32 mouse cellular contexts compared by ENCODE assay signal in genomic region chr3:80567514-80567913, GRCm38 (mm10).
DNase-seq lines count a peak whose midpoint lies in the region; ATAC-seq lines count a peak whose summit lies in the region.
"Had no signal": no experiment of that assay in that cellular context is flagged by ENCODE, and none has a peak within 500 bp of the region (broad histone marks: within the 10 kb centered on the region; RNA-seq: fewer than 3 reads in every experiment).

No protein-coding gene starts in this region.

- DNase-seq in frontal cortex, postnatal 14 days (ENCODE audit: low spot score in 2 of 2), result no peak
- peak; percentile 29 to 40 for DNase-seq in right cerebral cortex, postnatal 10 days (ENCODE audit: low spot score in 2 of 2)
- DNase-seq in right cerebral cortex, postnatal 25 days, result no peak
- DNase-seq in cerebellum, adult 18-20 months, result no peak
- DNase-seq: adrenal gland, adult 2 months; adrenal gland, postnatal 25 days; B cell, adult 2 months; cerebellum, adult 11 months; cerebellum, adult 8-10 months; cerebellum, postnatal 10 days; cerebellum, postnatal 36 days; embryo, embryonic 11 days; gastrocnemius, postnatal 10 days; gastrocnemius, postnatal 36 days; heart, adult 2 months; heart, postnatal 14 days; heart, postnatal 4 days; kidney, adult 18-20 months had no signal

- H3K36me3 ChIP-seq in forebrain, embryonic 15.5 days, result no peaks in the 10 kb centered on the region
- no peaks in the 10 kb centered on the region for H3K36me3 ChIP-seq in forebrain, embryonic 12.5 days (replicated peaks)
- H3K36me3 ChIP-seq: embryonic facial prominence, embryonic 10.5 days; embryonic facial prominence, embryonic 13.5 days; G1E; heart, embryonic 10.5 days; heart, embryonic 13.5 days had no signal

- H3K27ac ChIP-seq in forebrain, embryonic 15.5 days (replicated peaks), result no peak overlapping the region
- no peak overlapping the region for H3K27ac ChIP-seq in forebrain, embryonic 12.5 days
- H3K27ac ChIP-seq: embryonic facial prominence, embryonic 10.5 days; embryonic facial prominence, embryonic 13.5 days; heart, adult 2 months; heart, embryonic 10.5 days; heart, embryonic 13.5 days; hindbrain, embryonic 14.5 days; hindbrain, postnatal 0 days had no signal

- no peak overlapping the region for H3K4me3 ChIP-seq in forebrain, embryonic 15.5 days
- no peak overlapping the region for H3K4me3 ChIP-seq in forebrain, embryonic 12.5 days (replicated peaks)
- H3K4me3 ChIP-seq: embryonic facial prominence, embryonic 10.5 days; embryonic facial prominence, embryonic 13.5 days; erythroblast, embryonic 14.5 days; heart, adult 2 months; heart, embryonic 10.5 days; heart, embryonic 13.5 days had no signal

- H3K9ac ChIP-seq in forebrain, embryonic 15.5 days (replicated peaks), result no peak overlapping the region
- no peak overlapping the region for H3K9ac ChIP-seq in forebrain, embryonic 12.5 days
- H3K9ac ChIP-seq: embryonic facial prominence, embryonic 13.5 days; heart, embryonic 13.5 days; hindbrain, embryonic 14.5 days had no signal

- no peaks in the 10 kb centered on the region for H3K9me3 ChIP-seq in forebrain, embryonic 15.5 days
- no peaks in the 10 kb centered on the region for H3K9me3 ChIP-seq in forebrain, embryonic 12.5 days
- H3K9me3 ChIP-seq: embryonic facial prominence, embryonic 10.5 days; embryonic facial prominence, embryonic 13.5 days; G1E; heart, embryonic 10.5 days; heart, embryonic 13.5 days had no signal

- 0 out of 2 replicates have a peak, but pooled peaks cover 4% of the 10 kb centered on the region for H3K4me1 ChIP-seq in forebrain, embryonic 15.5 days
- H3K4me1 ChIP-seq in forebrain, embryonic 12.5 days, result no peaks in the 10 kb centered on the region
- H3K4me1 ChIP-seq: embryonic facial prominence, embryonic 10.5 days; embryonic facial prominence, embryonic 13.5 days; heart, embryonic 10.5 days; heart, embryonic 13.5 days had no signal

- no peaks in the 10 kb centered on the region for H3K27me3 ChIP-seq in forebrain, embryonic 15.5 days
- H3K27me3 ChIP-seq in forebrain, embryonic 12.5 days, result no peaks in the 10 kb centered on the region
- H3K27me3 ChIP-seq: CH12.LX; embryonic facial prominence, embryonic 13.5 days; heart, embryonic 13.5 days had no signal

- ATAC-seq in forebrain, embryonic 15.5 days (replicated peaks), result 0 out of 2 replicates have a peak, but pooled peaks have one; percentile 35
- ATAC-seq in forebrain, embryonic 12.5 days (ENCODE audit: low FRiP score), result no peak
- peak; percentile 82 for ATAC-seq in frontal cortex, adult (ENCODE audit: low TSS enrichment)
- ATAC-seq: hindbrain, postnatal 0 days; inflammation-experienced regulatory T-cells, adult 6 months; intestine, embryonic 16.5 days had no signal

- H3K4me2 ChIP-seq in forebrain, embryonic 15.5 days (replicated peaks), result no peak overlapping the region
- no peak overlapping the region for H3K4me2 ChIP-seq in forebrain, embryonic 12.5 days
- H3K4me2 ChIP-seq: embryonic facial prominence, embryonic 13.5 days; heart, embryonic 13.5 days; hindbrain, embryonic 14.5 days had no signal

Comparison
In these comparisons a context has a peak if more than half of its experiments do, and no peak if none do; other contexts are left out.
1. DNase-seq: peak in right cerebral cortex, postnatal 10 days (2 of 2); none in frontal cortex, postnatal 14 days (0 of 2), right cerebral cortex, postnatal 25 days (single experiment) and cerebellum, adult 18-20 months (0 of 2).